Mouse (Mus musculus) heart, adult 8-10 months (tissue): ENCODE measurements around the gene Dkkl1. TPM values are rescaled to one million over a fixed set of nuclear protein-coding genes. Genes with fewer than 3 reads are reported as not detected.

ENCODE experiments used
- DNase-seq: peaks from one replicate; pipeline ENCODE4 v3.0.0; 2022; ENCODE audit warnings: low spot score
- total RNA-seq, 4 experiments: library from RNA; stranded (reverse); gene quantifications; 2 replicates each; pipeline ENCODE4 v1.2.4; 2022

Dkkl1 gene
- total RNA-seq, 4 experiments from 2014 or later: not detected

DNA sequence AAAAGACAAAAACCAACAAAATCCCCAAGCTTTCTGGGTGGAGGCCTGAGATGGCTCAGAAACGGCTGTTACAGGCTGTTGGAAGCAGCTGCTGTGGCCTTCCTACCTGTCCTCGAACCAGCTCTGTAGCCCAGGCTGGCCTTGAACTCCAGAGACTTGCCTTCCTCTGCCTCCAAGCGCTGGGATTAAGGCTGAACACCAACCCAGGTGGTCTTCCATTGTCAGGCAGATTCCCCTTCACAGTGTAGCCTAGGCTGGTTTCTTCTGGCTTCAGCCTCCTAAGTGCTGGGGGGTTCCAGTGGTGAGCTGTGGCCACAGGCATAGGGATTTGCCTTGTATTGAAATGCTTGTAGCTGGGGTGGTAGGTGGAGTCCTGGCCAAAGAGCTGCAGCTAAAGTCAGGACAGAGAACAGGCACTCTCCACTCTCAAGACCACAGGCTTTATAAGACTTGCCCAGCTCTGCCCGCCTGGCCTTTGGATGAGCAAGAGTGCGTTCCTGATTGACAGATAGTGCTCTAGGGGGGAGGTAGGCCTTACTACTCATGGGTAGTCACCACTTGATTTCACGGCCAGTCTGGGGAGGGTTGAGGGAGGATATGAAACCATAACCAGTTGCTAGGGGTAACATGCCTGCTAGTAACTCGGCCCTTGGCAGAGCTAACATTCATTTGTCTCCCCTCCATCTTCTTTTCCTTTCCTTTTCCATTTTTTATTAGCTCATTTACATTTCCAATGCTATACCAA, 17.7 kb upstream of the Dkkl1 start:
- no peak for DNase-seq

DNA sequence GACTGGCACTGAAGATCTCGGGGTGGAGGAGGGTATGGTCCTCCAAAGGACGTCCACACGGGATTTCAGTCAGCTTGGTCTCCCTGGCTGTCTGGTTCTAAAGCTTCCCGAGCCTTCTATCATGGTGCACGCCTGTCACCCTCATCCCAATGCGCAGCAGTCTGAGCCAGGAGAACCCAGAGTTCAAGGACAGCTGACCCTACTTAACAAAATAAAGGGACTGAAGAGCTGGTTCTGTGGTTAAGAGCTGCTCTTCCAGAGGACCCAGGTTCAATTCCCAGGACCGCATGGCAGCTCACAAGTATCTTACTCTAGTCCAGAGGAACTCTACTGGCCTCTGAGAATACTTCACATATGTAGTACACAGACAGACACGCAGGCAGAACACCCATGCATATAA, 17.1 kb upstream of the Dkkl1 start:
- no peak for DNase-seq

DNA sequence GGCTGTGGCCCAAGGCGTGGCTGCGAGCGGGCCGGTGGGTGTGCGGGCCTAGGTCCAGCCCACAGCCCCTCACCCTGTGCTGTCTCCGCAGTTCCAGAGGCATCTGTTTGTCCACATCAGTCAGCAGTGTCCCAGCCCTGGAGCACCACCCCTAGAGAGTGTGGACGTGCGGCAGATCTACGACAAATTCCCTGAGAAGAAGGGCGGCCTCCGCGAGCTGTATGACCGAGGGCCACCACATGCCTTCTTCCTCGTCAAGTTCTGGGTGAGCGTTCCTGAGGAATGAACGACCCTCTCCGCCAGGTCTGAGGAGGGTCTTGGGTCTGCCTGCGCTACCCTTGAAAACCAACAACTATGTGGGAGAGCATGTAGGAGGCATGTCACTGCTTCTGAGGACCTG, 16.6 kb upstream of the Dkkl1 start:
- no peak for DNase-seq

DNA sequence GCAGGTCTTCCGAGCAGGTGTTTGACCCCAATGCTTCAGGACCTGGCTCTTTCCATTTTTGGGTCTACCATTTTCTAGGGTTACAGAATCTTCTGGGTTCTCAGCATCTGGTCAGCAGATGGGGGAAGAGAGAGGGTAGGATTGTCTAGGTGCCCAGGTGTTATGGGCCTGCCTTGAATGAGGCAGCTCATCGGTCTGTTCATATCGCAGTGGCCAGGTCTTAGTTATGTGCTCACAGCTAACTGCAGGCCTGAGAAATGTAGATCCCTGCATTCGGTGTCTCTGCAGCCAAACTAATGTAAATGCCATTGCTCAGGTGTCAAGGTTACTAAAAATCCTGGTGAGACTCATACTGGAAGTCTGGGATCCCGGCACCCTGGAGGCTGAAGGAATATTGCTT, 14.5 kb upstream of the Dkkl1 start:
- DNase-seq: no peak

DNA sequence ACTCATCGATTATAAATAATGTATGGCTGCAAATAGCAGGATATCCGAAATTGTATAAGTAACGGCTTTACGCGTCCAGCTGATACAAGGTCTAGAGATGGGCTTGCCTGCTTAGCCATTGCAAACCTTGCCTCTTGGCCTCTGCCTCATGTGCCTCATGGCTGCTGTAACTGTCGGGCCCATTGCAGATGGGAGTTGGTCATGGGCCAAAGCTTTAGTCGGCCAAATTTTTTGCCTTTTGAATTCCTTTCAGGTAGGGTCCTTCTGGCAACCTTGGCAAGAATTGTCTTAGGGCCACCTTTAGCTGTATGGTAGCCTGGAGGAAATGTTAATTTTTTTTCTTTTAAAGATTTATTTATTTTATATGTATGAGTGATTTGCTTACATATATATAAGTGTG, 12.9 kb upstream of the Dkkl1 start:
- DNase-seq: no peak

DNA sequence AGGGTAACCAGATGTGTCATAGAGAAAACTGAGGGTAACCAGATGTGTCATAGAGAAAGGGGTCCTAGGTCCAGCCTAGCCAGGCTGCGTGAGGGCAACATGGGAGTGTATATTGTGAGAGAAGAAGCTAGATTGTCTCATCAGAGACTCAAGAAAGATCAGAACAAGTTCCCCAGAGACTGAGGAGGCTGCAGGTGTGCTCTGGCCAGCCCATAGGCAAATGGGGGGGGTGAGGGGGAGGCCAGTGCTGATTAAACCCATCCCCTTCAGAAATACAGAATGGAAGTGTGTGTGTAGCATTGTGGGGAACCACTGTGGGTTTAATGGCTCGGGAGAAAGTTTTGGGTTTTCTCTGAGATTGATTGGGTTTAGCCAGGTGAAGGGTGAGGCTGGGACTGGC, 9.7 kb upstream of the Dkkl1 start:
- no peak for DNase-seq

DNA sequence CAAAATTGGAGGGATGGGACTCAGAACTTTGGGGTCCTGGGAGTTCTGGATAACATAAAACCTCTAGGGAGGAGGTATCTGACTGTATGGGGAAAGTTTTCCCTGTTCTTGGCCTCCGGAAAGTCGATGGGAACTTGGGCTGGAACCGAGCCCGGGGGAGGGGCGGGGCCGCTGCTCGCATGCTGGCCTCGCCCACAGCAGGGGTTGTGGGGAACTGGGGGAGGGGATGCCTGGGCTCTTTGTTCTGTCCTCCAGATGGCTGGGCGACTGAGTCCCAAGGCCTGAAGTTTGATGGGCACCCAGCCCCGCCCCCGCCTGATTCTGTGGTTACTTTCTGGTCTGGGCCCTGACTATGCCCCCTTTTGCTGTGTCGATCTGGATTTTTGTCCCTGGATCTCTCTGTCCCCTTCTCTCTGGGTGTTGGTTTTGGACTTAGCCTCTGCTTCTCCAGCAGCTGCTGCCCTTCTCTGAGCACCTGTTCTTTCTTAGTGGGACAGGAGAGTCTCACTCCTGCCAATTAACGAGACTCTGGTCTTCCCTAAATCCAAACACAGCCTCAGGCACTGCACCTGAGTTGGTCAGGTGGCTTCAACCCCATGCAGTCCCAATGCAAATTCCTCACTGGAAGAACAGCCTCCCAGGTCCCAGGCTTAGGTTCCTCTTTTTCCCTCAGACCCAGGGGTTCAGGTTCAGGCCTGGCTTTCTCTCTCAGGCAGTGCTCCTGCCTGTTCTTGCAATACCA, 4.7 kb upstream of the Dkkl1 start:
- DNase-seq: no peak

DNA sequence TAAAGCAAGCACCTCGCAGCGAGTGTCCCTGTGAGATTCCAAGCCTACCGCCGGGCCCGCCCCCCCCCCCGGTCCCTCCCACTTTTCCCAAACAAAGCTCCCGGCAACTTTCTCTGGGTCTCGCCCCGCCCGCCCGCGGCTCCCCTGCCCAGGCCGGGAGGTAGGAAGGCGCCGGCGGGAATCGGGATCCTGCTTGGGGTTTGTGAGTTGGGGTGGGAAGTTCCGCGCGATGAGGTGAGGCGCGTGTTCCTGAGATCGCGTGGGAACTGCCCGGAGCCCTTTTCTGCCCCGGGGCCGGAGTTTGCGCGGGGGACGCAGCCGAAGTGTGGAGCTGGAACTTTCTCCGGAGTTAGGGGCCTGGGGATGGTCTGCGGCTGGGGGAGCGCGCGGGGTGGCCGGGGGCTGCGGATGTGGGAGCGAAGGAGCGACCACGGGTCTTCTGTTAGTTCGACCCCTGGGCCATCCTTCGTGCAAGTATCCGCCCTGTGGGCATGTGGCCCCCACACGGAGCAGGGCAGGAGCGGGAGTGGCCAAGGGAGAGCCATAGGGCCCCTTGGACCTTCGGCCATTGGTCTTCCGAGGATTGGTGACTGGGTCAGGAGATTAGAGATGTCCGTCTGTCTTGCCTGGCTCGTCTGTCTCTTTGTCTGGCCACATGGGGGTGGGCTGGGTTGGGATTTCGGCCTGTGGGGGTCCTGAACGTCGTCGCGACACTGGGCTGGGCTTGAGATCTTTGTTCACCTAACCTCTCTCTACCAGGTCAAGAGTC, 3.9 kb upstream of the Dkkl1 start, which contains the start of gene Tead2:
Tead2 (plus strand) TSS at position 81 of the 769 bp plus-strand sequence.
- DNase-seq: no peak

DNA sequence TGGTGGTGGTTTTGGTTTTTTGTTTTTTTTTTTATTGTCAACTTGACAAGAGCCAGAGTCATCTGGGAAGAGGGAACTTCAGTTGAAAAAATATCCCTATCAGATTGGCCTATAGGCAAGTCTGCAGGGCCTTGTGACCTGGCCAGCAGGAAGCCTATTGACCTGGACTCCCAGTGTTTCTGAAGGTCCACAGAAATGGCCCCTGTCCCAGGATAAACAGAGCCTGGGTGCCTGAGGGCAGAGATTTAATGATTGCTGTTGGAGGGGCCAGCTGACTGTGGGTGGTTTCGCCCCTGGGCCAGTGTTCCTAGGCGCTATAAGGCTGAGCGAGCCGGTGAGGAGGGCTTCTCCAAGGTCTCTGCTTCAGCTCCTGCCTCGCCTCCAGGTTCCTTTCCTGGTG, 1.8 kb upstream of the Dkkl1 start:
- DNase-seq: no peak

DNA sequence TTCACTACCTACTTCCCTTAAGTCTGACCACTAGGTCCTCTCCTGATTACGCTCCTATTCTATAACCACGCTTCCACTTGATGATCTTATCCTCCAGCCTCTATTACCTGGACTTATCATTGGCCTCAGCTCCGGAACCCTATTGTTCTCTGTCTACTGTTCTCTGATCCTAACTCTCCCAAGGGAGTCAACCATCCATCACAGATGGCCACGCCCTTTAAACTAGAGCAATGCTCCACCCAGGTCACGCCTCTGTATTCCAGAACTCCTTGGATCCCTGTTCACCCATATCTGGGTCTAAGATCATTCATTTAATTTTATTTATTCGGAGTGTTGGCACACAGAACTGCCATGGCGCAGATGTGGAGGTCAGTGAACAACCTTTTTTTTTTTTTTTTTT, 409 bp upstream of the Dkkl1 start:
- no peak for DNase-seq

DNA sequence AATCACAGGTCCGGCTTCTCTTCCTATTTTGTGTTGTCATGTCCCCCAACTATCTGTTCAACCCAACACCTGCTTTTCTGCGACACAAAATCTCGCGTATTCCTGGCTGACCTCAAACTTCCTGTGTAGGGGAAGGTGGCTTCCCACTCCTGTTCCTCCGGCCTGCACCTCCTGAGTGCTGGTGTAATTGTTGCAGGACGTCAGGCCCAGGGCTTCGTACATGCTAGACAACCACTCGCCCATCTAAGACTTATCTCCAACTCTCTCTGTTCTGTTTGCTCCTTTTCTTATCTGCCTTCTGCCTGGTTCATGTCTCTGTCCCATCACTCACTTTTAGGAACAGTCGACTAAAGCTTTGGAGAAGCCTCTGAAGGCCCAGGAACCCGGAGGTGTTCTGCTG, 877 bp downstream of the Dkkl1 start:
- no peak for DNase-seq

DNA sequence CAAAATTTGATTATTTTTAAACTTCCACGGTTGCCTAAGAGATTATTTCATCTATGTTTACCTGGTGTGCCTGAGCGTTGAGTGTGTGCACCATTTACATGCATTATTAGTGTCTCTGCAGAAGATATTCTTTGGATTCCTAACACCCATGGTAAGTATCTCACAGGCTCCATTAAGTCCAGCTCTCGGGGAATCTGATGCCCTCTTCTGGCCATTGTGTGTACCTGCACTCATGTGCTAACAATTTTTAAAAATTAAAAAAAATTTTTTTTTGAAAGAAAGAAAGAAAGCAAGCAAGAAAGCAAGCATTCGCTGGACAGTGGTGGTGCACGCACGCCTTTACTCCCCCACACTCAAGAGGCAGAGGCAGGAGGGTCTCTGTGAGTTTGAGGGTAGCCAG, 3.7 kb downstream of the Dkkl1 start:
- no peak for DNase-seq

DNA sequence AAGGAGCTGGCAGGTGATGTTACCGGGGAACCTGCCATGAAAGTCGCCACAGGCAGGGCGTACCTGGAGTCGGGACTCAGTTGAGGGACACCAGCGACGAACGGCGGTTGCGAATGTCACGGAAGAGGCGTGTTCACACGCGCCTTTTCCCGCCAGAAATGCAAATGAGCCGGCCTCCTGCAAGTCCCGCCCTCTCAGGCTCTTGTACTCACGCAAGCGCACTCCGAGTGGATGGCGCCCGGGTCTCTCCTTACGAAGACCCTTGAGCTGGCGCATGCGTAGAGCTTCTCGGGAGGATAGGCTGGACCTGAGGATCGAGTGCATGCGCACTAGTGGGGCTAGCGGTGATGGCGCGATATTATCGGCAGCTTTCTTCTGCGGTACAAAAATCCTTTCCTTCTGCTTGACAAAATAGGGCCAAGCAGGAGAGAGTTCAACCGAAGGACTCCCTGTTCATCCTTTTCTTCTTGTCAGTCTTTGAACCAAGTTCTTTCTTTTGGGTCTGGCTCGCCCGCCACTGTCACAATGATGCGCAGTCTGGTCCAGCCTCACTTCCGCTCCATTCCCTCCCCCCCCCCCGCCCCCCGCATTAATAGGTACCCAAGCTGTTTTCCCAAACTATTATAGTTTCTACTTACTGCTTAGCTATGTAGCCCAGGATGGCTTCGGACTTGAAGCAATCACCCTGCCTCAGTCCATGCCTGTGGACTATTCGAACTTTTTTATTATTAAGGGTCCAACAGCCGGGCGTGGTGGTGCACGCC, 7.4 kb downstream of the Dkkl1 start, which contains the start of gene Ccdc155:
Ccdc155 (minus strand) TSS at position 513 of the 764 bp plus-strand sequence.
- peak; percentile 85 for DNase-seq

DNA sequence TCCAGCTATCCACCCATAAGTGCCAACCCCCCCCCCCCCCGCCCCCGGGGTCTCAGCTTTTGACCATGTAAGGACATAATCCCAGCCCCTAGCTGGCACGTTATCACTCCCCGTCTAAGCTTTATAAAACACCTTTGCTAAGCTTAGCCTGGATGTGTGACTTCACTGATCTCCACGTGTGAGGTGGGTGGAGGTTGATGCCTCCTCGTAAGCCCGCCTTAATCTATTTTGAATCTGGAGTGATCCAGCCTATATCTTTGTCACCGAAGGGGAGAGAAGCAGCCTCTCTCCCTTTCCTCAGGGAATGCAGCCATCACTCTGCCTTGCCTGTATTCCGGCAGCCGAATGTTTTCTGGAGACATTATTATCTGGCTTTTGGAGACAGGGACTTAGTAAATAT, 9.3 kb downstream of the Dkkl1 start:
- DNase-seq: no peak

DNA sequence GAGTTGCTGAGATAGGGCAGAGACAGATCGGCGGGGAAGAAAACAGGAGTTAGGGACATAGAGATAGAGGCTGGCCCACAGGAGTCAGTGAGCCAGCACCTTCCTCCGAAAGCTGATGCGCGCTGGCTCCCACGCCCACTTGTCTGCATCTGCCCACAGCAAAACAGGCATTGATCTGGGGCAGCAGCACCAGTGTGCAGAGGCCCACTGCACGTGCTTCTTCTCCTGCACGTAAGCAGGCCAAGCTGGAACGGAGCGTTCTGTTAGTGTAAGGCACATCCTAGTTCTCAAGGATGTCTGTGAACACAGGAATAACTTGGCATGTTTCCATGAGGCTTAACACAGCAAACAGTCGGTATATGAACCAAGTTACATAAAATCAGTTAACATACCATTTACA, 13.0 kb downstream of the Dkkl1 start:
- DNase-seq: no peak

DNA sequence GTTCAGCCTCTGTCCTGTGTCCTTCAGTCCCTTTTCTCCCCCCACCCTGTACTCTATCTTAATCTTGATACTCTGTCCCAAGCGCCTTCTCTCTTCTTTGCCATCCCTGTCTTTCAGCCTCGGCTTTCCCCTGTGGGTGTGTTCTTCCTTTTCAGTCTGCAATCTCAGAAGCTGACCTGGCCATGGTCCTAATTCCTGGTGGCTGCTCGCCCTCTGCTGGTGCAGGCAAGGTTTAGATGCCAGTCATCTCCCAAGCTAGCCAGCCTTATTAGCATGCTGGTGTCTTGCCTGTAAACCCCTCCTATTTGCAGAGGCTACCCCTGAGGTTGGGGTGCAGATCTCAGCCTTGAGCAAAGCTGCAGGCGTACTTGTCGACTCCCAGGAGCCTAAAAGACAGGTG, 13.5 kb downstream of the Dkkl1 start:
- peak; percentile 67 for DNase-seq

DNA sequence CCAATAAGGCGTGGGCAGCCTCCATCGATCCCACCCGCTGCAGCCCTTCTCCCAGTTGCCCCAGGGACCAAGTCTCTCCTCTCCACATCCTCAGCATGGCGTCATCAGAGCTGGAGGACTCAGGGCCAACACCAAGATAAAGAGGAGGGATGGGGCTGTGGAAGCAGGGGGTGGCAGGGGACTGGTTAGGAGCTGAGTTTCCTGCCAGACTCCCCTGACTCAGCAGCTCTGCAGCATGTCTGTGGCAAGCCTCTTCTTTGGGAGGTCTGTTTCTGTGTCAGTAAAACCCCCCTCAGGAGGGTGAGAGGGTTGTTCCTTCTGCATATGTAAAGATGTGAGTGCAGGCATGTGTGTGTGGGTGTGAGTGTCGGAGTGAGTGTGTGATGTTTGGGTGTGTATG, 15.0 kb downstream of the Dkkl1 start:
- no peak for DNase-seq

DNA sequence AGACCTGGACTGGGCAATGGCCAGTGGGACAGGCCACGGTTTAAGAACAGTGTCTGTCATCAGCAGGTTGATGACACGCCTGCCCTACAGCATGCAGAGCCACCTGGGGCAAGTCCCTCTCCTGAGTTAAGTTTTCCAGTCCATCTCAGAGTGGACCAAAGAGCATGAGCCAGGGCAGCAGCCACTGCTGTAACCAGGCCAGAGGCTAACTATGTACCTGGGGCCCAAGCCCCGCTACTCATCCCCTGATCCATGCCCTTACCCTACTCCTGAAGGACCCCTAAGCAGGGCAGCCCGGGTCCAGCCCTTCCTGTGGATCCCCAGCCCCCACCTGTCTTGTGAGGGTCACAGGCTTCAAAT, 15.8 kb downstream of the Dkkl1 start:
- no peak for DNase-seq

DNA sequence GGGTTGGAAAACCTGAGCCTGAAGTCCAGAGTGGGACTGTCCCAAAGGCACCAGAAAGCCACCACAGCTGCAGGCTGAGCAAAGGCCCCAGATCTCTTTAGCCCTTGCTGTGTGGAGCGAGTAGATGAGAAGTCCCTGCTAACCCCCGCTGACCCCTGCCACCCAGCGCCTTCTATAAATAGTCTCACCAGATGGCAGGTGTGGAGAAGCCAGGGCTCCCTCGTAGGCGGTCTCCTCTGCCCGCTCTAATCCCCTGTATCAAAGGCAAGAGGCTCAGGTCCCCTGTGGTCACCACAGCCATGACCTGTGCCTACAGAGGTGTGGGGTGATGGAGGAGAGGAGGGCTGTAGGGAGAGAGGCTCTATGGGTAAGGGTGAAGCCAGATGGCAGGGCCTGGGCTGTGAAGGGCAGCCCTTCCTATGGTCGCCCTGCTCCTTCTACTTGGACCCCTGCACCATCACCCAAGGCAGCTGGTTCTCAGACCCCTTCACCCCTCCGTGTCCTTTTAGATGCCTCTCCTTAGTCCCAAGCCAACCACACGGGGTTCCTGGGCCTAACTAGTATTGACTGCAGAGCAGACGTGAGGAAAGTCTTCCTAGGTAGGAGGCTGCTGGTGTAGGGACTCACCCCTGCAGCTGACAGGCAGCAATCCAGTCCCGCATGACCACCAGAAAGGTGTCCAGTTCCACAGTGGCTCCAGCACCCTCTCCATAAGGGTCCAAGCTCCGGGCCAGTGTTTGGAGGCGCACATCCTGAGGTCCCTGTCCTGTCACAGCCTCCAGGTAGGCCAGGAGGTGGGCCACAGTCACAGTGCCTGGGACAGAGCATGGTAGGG, 16.4 kb downstream of the Dkkl1 start:
- DNase-seq: no peak

DNA sequence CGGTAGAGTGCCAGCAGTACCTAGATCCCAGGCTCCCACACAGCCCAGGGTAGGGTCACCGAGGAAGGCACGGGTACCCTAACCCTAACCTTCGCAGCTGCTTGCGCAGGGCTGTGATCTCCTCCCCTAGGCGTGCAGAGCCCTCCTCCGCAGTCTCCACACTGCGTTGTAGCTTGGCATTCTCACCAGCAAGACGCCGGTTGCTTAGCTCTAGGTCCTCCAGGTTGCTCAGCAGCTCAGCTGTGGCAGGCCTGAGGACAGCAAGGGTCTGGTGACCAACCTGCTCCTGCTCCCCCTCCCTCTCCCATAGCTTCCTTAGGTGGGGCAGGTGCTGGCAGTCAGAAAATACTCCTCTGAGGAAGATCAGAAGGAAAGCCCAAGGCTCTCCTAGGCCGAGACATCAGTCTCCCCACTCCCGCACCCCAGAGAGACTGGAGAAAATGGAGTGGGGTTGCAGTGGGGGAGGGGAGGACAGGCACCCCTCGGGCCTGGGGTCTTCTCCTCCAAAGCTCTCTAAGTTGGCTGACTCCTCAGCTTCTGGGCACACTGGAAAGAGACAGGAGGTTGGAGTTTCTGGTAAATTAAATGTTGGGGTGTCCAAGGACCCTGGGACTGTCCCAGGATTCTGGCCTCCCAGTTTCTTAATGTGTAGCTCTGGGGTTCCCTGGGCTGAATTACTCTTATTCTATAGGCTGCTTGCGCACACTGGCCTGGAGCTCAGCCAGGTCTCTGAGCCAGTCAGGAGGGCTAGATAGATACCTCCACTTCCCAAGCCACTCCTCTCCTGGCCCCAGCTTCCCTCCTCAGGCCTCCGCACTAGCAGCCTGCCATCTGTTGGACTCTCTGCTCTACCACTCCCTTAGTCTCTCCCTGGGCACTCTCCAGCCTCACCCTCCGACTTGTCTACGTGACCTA, 17.8 kb downstream of the Dkkl1 start:
- DNase-seq: no peak
